Mouse (Mus musculus): Measurements from ENCODE around the gene Gm826.

The Gm826 gene

GRCm38 (mm10) chr2:160334111-160334661 lies at the start of gene Gm826:
Gene Gm826, minus strand, starts transcription at chr2:160334162.
- DNase-seq (ENCODE audit: low spot score), result no peak

- DNase-seq (ENCODE audit: low spot score), result no peak
Observed at GRCm38 (mm10) chr2:160383418-160383817, 49.5 kb upstream of the Gm826 start.

- no peak for DNase-seq (ENCODE audit: low spot score)
Observed at GRCm38 (mm10) chr2:160378271-160378670, 44.3 kb upstream of the Gm826 start.

DNA sequence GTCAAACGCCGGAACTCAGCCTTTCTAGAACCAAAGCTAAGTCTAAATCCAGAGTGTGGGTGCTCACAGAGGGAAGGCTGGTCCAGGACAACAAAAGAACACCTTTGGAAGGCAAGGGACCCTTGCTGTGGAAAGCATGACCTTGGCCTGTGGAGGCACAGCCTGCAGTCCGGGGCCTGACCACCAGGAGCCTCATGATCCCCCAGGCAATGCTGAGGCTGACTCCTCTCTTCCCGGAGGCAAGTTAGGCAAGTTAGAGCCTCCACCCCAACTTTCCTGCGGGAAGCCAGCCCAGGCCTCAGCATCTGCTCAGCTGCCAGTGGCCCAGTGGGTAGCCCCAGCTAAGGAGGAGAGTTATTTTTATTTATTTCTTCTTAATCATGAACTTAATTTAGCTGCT lies 42.3 kb upstream of the Gm826 start:
- DNase-seq (ENCODE audit: low spot score), result no peak

GRCm38 (mm10) chr2:160369653-160370420 lies 35.9 kb upstream of the Gm826 start:
- no peak for DNase-seq (ENCODE audit: low spot score)

DNA sequence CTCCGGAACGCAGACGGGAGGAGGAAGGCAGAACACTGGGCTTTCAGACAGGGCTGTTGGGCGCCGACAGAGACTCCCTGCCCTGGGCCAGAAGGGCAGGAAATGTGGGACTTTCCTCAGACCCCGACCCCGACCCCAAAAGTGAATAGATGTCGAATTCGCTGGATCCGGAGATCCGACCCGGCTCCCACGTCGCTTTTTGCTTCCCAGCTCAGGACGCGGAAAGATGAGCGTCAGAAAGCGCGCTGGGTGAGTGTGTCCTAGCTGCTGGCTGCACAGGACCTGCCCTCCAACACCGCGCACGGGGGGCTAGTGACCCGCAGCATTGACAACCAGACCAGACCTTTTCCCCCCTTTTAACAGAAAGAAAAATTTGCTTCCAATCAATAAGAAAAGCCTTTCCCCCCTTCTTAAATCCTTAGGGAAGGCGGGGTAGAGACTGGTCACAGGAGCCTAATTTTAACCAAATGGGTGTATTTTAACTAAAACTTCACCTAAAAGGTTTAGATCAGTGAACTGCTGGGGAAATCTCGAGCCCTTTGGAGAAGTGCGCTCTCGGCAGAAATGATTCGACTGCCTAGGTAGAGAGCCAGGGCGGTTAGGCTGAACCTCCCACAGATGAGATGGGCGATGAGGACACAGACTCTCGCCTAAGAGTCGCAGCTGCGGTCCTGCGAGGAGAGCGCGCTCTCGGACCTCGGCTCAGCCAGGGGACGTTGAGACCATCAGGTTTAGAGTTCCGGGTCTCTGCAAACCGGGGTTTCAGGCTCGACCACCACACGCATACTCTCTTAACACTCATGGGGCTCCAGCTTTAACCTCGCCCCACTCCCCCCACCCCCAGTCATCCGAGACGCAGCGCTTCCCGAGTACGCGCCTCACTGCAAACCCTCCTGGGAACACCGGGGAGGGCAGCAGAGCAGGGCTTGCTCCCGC lies 34.7 kb upstream of the Gm826 start:
- DNase-seq (ENCODE audit: low spot score), result no peak

DNA sequence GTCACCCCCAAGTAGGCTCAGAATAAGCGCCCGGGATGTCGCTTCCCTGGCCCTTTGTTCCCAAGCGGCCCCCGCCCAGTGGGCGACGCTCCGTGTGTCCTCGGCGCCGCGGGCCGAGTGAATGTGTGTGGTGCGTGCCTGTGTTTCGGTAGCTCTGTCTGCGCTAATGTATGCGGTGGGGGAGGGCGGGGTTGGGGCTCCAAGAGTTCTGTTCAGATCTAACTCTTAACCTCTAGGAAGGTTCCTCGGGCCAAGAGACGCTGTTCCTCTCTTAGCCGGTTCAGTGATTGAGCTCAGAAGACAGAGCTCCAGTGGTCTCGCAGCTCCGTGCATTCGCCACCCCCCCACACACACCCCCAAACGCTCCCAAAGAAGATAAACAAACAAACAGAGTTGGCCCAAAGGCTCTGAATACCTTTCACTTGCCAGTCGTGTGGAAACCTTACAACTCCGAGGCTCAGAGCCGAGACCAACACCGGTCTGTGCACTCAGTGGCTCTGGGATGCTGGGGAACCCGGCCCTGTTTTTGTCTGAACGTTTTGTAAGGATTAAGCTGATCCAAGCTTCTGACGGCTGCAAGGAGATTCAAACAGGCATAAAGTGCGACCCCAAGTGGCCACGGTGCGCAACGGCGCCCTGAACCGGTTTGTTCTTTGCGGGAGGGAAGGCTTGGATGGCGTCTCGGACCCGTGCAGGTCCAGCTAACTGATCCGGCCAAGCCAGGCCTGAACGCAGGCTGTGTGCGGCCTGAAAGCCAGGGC lies 33.7 kb upstream of the Gm826 start:
- peak; percentile 87 for DNase-seq (ENCODE audit: low spot score)

- DNase-seq (ENCODE audit: low spot score), result peak; percentile 71
Observed at GRCm38 (mm10) chr2:160366980-160367338, 33.0 kb upstream of the Gm826 start, which contains the start of gene Mafb. Gene Mafb, minus strand, starts transcription at chr2:160367065.

GRCm38 (mm10) chr2:160366111-160366979 lies 32.4 kb upstream of the Gm826 start:
- DNase-seq (ENCODE audit: low spot score), result peak; percentile 24

- peak; percentile 36 for DNase-seq (ENCODE audit: low spot score)
Observed at GRCm38 (mm10) chr2:160365107-160365911, 31.3 kb upstream of the Gm826 start.

- DNase-seq (ENCODE audit: low spot score), result no peak
Observed at GRCm38 (mm10) chr2:160364666-160365065, 30.7 kb upstream of the Gm826 start.

- no peak for DNase-seq (ENCODE audit: low spot score)
Observed at GRCm38 (mm10) chr2:160364128-160364650, 30.2 kb upstream of the Gm826 start.

DNA sequence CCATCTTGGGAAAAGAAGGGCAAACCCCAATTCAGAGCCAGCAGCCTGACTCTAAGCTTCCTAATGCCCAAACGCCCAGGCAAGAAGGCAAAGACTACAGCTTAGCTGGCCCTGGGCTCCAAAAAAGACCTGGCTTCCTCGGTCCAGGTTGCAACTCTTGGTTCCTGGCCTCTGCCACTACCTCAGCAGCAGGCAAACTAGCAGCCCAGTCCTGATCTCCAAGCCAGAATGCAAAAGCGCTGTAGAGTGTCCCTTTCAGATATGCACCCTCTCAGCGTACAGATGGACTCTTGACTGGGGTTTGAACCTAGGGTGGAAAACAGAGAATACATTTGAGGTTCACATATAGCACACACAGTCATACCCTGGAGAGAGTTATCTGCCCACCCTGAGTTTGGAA lies 29.2 kb upstream of the Gm826 start:
- no peak for DNase-seq (ENCODE audit: low spot score)

DNA sequence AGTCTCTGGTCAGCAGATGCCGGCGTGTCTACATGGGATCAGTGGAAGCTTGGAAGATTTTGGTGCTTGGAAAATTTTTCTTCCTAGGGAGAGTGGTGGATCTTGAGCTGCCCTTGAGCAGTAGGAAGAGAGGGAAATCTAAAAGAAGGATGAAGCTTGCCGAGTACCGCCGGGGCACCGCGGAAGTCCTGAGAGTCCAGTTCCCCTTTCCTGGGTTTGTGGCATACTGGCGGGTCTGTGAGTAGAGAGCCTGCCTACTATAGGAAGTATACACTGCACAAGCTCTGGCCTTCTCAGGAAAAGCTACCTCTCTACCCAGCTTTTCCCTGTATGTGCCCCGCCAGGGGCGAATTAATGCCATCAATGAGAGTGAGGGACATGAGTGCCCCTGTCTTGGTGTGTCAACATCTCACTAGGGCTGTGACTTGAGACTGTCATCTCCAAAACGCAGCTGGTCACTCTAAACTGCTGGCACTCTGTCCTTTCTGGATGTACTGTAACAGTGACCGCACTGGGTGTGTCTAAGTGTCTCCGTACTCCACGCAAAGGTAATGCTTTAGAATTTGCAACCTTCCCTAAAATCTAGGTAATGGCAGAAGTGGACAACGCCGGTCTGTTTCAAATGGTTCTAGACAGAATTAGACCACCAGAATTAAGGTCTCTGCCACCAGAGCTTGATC lies 27.6 kb upstream of the Gm826 start:
- DNase-seq (ENCODE audit: low spot score), result no peak

GRCm38 (mm10) chr2:160360234-160360874 lies 26.4 kb upstream of the Gm826 start:
- DNase-seq (ENCODE audit: low spot score), result no peak

GRCm38 (mm10) chr2:160358896-160359295 lies 24.9 kb upstream of the Gm826 start:
- no peak for DNase-seq (ENCODE audit: low spot score)

GRCm38 (mm10) chr2:160357442-160357841 lies 23.5 kb upstream of the Gm826 start:
- no peak for DNase-seq (ENCODE audit: low spot score)

DNA sequence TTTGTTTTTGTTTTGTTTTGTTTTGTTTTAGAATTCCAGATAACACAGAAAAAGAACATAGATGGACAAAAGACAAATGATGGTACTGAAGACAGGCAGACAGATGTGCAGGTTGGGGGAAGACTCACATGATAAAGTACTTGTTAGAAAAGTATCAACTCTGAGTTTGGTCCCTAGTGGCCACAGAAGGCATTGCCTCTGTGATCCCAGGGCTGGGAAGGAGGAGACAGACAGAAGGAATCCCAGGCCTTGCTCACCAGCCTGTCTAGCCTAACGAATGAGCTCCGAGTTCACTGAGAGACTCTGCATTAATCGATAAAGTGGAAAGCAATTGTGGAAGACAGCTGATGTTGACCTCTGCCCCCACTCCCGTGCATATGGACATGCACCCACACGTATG lies 22.2 kb upstream of the Gm826 start:
- no peak for DNase-seq (ENCODE audit: low spot score)

DNA sequence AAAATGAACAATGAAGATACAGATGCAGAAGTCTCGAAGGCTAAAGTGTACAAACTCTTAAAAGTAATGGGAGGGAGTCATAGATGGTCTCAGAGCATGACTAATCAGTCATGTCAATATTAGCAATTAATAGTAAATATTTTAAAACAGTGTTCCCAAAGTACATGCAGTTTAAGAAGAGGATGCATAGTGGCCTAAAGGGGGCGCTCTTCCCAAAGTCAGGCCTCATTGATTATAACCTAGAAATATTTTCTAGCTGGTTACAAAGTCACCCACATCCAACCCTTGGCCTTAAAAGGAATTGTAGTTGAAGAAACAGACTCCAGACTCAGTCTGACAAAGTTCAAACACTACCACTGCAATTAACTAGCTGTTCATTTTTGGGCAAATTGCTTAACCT lies 20.4 kb upstream of the Gm826 start:
- DNase-seq (ENCODE audit: low spot score), result no peak

Measured in ovary, postnatal 10 days (tissue).